Mouse (Mus musculus) lung, embryonic 14.5 days (tissue): ENCODE measurements around the gene Creb3l4. TPM values are rescaled to one million over a fixed set of nuclear protein-coding genes. Genes with fewer than 3 reads are reported as not detected.

ENCODE experiments used
- ATAC-seq: fragments of 200-750 bp; cut with Nextera tagmentation; 2 replicates; pipeline ENCODE4 v1.8.0; 2017; ENCODE audit warnings: mild to moderate bottlenecking, moderate TSS enrichment, moderate library complexity; ENCODE audit not compliant: insufficient read depth
- DNase-seq: peaks from one replicate; pipeline ENCODE4 v3.0.0-alpha.2; 2015
- H3K27ac ChIP-seq: fragments of 300-500 bp; sonication (generic); 2 replicates; pipeline ENCODE4 v1.5.1; 2014; ENCODE audit warnings: low read depth, mild to moderate bottlenecking, moderate library complexity
- H3K27me3 ChIP-seq: fragments of 300-500 bp; sonication (generic); 2 replicates; pipeline ENCODE4 v1.6.1; 2014; ENCODE audit warnings: low read length, control low read depth; ENCODE audit not compliant: insufficient read depth
- H3K36me3 ChIP-seq: fragments of 300-500 bp; sonication (generic); 2 replicates; pipeline ENCODE4 v1.6.1; 2014; ENCODE audit warnings: control low read depth; ENCODE audit not compliant: insufficient read depth
- H3K4me1 ChIP-seq: fragments of 300-500 bp; sonication (generic); 2 replicates; pipeline ENCODE4 v1.6.1; 2014; ENCODE audit warnings: antibody characterized with exemption, control low read depth; ENCODE audit not compliant: insufficient read depth
- H3K4me2 ChIP-seq: fragments of 300-500 bp; sonication (generic); 2 replicates; pipeline ENCODE4 v1.6.1; 2014; ENCODE audit warnings: mild to moderate bottlenecking
- H3K4me3 ChIP-seq: fragments of 300-500 bp; sonication (generic); 2 replicates; pipeline ENCODE4 v1.5.1; 2014; ENCODE audit warnings: low read depth, low read length
- H3K9ac ChIP-seq: fragments of 300-500 bp; sonication (generic); 2 replicates; pipeline ENCODE4 v1.6.1; 2014
- H3K9me3 ChIP-seq: fragments of 300-500 bp; sonication (generic); 2 replicates; pipeline ENCODE4 v1.6.1; 2016; ENCODE audit warnings: low read depth, low read length, control low read depth
- CTCF ChIP-seq: IDR thresholded peaks from 2 replicates; pipeline ENCODE4 v1.5.1; 2016; ENCODE audit warnings: antibody characterized with exemption, low read depth
- WGBS: fragments of 180-500 bp; shearing (Covaris S2); extraction: QIAGEN DNeasy Blood & Tissue Kit; methylation state at CpG from one replicate; pipeline ENCODE4 v1.1.7; 2014; 5-methylcytosine and 5-hydroxymethylcytosine counted together
- polyA plus RNA-seq: library from polyadenylated mRNA; unstranded; fragments of >200 nt; fragmentation: Nextera tagmentation; extraction: Ambion mirVana; gene quantifications from 2 replicates; pipeline ENCODE4 v1.2.1, GENCODE M21; 2014

The Creb3l4 gene
- polyA plus RNA-seq, 1 experiment from 2014 or later: 5.4 TPM

DNA sequence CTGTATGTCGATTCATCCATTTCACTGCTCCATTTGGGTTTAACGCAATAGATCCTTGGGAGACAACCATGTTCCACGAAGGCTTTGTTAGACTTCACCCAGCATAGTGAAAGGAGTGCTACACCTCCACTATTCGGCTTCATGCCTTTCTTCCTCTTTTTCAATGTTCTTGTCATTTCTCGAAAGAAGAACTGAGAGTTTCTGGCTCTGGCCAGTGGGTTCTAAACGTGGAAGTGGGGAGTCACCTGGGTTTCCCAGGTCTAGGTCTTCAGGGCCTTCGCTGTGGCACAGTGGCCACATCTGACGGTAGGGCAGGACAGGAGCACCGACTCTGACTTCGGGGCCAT is 21.3 kb upstream of the Creb3l4 start:
- no peak for TF ChIP-seq CTCF
- no peak for DNase-seq
- H3K36me3 ChIP-seq: peaks cover 47% of the 10 kb centered on the region
- H3K4me2 ChIP-seq: peak overlapping the region; percentile 73
- peak overlapping the region; percentile 98 for H3K27ac ChIP-seq
- H3K9me3 ChIP-seq: no peaks in the 10 kb centered on the region
- H3K4me1 ChIP-seq: peaks cover 5% of the 10 kb centered on the region; the same call in 1 of the 2 replicates
- peak overlapping the region; percentile 91 for H3K9ac ChIP-seq
- no peaks in the 10 kb centered on the region for H3K27me3 ChIP-seq
- WGBS: 30% methylated on average over 10 of the region's 10 CpGs
- peak overlapping the region; percentile 80 for H3K4me3 ChIP-seq
- ATAC-seq: no peak

DNA sequence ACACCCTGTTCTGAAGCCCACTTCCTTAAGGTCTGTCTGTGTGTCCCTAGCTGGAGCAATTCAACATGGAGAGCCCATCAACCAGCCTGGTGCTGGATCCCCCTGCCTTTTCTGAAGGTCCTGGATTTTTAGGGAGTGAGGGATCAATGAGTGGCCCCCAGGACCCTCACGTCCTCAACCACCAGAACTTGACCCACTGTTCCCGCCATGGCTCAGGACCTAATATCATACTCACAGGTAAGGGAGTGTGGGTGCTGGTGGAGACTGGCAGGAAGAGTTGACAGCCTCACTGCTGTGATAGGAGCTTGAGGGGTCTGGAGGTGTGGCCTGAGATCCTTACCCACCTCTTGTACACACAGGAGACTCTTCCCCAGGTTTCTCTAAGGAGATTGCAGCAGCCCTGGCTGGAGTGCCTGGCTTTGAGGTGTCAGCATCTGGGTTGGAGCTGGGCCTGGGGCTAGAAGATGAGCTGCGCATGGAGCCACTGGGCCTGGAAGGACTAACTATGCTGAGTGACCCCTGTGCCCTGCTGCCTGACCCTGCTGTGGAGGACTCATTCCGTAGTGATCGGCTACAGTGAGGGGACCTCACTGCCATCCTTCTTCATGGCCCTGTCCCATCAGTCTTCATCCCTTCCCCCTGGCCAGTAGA is 19.9 kb upstream of the Creb3l4 start:
- WGBS: 95% methylated on average over 5 of the region's 5 CpGs
- TF ChIP-seq CTCF: no peak
- H3K4me2 ChIP-seq: no peak overlapping the region
- H3K36me3 ChIP-seq: peaks cover 61% of the 10 kb centered on the region
- ATAC-seq (no peak), DNase-seq (no peak)
- H3K27me3 ChIP-seq: no peaks in the 10 kb centered on the region
- H3K9ac ChIP-seq: no peak overlapping the region
- peaks cover 5% of the 10 kb centered on the region; the same call in 1 of the 2 replicates for H3K4me1 ChIP-seq
- no peak overlapping the region for H3K4me3 ChIP-seq
- no peak overlapping the region for H3K27ac ChIP-seq
- H3K9me3 ChIP-seq: no peaks in the 10 kb centered on the region

DNA sequence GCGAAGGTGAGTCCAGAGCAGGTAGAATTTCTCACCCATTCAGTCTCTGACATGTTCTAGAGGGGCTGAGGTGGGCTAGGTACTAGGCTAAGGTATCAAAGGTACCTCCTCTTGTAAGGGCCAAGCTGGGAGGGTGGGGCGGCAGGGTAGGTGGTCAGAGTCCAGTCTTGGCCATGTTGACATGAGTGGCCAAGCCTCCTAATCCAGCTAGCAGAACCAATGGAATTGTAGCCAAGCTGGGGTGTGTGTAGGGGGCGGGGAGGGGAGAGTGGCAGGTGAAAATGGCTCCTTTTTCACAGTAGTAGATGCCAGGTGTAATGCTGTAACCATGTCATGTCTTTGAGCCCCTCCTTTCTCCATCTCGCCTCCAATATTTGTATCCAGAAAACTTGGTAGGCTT is 15.2 kb upstream of the Creb3l4 start:
- WGBS: 88% methylated on average over 4 of the region's 4 CpGs
- Histone ChIP-seq H3K27me3 (no peaks in the 10 kb centered on the region), H3K4me1 (peaks cover 4% of the 10 kb centered on the region), H3K4me2 (no peak overlapping the region), H3K36me3 (peaks cover 65% of the 10 kb centered on the region), H3K27ac (no peak overlapping the region), H3K9me3 (no peaks in the 10 kb centered on the region), H3K4me3 (no peak overlapping the region), H3K9ac (no peak overlapping the region)
- no peak for DNase-seq
- TF ChIP-seq CTCF: no peak
- no peak for ATAC-seq

DNA sequence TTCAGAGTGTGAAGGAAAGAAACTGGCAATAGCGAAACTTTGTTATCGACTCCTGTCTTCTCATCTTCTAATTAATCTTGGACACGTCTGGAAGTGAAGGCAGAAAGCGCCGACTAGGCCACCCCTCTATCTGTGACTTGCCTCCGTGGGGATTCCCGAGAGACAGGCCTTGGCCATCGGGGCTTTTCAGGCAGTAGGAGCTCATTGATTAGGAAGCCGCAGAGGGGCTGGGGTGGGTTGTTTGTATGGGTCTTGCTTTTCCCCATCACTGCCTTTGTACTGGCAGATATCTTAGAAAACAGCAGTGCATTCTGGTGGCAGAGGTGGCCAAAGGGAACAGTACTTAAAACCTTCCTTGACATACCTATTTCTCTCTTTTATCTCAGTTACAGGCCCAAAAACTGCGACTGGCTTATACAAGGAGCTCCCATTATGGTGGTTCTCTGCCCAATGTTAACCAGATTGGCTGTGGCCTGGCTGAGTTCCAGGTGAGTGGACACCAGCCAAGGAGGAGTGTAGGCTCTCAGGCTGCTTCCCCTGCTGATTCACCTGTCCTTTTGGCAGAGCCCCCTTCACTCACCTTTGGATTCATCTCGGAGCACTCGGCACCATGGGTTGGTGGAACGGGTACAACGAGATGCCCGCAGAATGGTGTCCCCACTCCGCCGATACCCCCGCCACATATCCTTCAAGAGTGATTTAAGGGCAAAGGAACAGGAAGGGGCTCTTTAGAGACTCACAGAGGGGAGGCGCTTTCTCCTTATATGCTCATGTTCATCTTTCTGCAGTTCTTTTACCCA is 13.6 kb upstream of the Creb3l4 start:
- Histone ChIP-seq H3K9ac (no peak overlapping the region), H3K9me3 (no peaks in the 10 kb centered on the region), H3K4me1 (peaks cover 4% of the 10 kb centered on the region), H3K4me3 (no peak overlapping the region), H3K27me3 (no peaks in the 10 kb centered on the region), H3K27ac (no peak overlapping the region), H3K4me2 (no peak overlapping the region), H3K36me3 (peaks cover 49% of the 10 kb centered on the region)
- ATAC-seq (no peak), DNase-seq (no peak)
- TF ChIP-seq CTCF: no peak
- 79% methylated on average over 19 of the region's 19 CpGs for WGBS

DNA sequence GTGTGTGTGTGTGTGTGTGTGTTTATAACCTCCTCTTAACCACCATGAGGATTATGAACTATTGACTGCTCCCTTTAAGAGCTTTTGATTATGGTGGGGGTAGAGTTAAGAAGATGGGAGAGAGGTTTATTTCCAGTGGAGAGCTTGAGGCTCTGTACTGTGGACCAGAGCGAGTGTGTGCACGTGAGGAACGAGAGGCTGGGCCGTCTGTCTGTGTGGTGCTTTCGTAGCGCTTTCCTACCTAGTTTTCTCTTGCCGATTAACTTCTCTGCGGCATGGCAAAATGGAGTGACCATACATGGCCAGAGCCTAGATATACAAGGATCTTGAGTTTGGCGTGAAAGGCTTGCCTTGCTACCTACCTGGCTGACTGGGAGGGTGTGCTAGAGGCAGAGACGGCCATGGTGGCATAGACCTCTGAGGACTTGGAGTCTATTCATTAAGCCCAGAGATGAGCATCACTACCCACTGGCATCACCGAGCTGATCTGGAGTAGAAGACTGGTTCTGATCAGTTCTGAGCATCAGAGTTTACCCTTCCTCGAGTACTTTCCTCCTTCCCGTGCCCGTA is 12.6 kb upstream of the Creb3l4 start:
- Histone ChIP-seq H3K27ac (no peak overlapping the region), H3K4me2 (peak overlapping the region; percentile 88), H3K4me1 (peaks cover 4% of the 10 kb centered on the region), H3K36me3 (peaks cover 48% of the 10 kb centered on the region), H3K27me3 (no peaks in the 10 kb centered on the region), H3K4me3 (0 out of 2 replicates have a peak overlapping the region, but pooled peaks have one; percentile 86), H3K9ac (no peak overlapping the region), H3K9me3 (no peaks in the 10 kb centered on the region)
- WGBS: 93% methylated on average over 14 of the region's 14 CpGs
- DNase-seq: no peak
- no peak for TF ChIP-seq CTCF
- ATAC-seq: no peak

DNA sequence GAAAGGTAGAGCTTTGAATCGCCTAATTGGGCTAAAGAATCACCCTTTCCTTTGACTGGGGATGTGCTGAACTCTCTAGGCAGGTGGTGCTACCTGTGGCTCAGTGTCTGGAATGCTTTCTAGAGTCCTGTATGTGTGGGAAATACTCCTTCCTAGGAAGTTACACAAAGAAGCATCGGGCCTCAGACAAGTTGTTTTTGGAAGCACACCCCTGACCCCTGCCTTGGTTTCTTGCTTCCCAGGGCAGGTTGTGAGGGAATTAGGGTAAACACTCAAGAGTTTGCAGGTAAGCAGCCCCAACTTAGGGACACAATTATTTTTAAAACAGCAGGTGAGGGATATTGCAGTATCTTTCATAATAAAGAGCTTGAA is 11.9 kb upstream of the Creb3l4 start:
- DNase-seq (no peak), ATAC-seq (no peak)
- peak overlapping the region; percentile 85 for H3K9ac ChIP-seq
- peaks cover 48% of the 10 kb centered on the region for H3K36me3 ChIP-seq
- no peak for TF ChIP-seq CTCF
- H3K4me3 ChIP-seq: peak overlapping the region; percentile 86
- 6% methylated on average over 2 of the region's 2 CpGs for WGBS
- peak overlapping the region; percentile 88 for H3K4me2 ChIP-seq
- H3K27me3 ChIP-seq: no peaks in the 10 kb centered on the region
- peaks cover 4% of the 10 kb centered on the region for H3K4me1 ChIP-seq
- no peaks in the 10 kb centered on the region for H3K9me3 ChIP-seq
- no peak overlapping the region; the same call in 1 of the 2 replicates for H3K27ac ChIP-seq
